Mouse (Mus musculus): ENCODE data around the gene Kctd20.

- TF ChIP-seq POLR2A (IDR thresholded peaks at IDR 0.05; ENCODE audit: low read depth, low read length) = no peak
- TF ChIP-seq CTCF (conservative IDR thresholded peaks at IDR 0.05; ENCODE audit: insufficient read depth, insufficient read length, low read depth, low read length) = no peak
Observed at GRCm38 (mm10) chr17:29006812-29007211, 55.1 kb downstream of the Kctd20 start.
